Mouse (Mus musculus): ENCODE results near the gene Zfp69.

Gene Zfp69

DNA sequence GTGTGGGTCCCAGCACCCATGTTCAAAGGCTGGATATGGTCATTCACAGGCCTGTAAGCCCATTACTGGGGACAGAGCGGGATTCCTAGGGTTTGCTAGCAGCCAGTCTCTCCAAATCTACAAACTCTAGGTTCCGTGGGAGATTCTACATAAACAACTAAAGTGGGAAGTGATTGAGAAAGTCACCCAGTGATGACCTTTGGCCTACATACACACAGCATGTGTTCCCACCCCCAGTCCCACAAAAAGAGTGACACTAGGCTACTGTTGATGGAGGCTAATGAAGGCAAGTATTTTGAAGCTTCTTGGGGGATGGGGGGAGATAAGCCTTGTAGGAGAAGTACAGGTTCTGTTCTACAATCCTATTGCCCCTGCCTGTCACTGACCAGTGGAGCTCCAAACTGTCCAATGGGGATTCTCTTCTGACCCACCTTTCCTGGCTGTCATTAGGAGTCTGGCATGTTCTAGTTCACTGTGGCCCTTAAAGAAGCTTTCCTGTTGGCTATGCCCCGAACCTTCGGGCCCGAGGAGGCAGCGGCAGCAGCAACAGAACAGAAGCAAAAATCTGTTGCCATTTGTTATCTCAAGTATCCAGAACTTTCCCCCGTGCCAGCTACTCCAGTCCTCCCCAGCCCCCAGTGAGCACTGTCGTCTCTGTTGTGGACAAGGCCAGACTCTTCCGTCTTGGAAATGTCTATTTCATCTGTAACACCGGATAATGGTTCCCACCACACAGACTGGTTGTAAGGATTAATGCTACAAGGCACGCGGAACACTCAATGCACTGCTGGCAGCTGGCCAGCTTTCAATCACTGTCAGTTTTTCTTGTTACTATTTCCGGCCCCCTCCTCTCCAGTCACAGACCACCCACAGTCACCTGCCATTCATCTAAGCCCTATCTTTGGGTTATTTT is 66.0 kb downstream of the Zfp69 start:
- peak; percentile 75 for DNase-seq

DNA sequence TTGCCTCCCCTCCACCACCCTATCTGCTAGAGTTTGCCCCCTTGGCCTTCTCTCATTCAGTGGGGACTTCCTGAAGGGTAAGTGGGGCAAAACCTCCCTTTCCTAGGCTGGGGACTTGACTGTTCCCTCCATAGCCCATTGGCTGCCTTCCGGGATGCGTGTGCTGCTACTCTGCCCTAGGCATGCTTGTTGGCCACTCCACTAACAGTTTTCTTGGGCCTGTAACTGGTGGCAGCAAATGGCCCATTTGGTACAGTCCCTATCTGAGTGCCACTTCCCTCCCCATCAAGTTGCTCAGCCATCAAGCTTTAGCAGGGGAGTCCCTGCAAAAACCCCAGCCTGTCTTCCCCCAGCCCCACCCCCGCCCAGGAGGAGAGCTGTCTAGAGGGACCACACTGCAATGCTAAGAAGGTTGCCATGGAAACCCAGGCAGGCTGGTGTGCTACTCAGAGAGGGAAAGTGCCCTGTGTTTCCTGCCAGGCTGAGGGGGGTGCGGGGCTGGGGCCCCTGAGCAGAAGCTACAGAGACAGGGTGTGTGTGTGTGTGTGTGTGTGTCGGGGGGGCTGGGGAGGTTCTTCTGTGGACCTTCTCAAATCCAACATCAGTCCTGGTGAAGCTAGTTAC is 69.4 kb downstream of the Zfp69 start:
- DNase-seq: peak; percentile 76

DNA sequence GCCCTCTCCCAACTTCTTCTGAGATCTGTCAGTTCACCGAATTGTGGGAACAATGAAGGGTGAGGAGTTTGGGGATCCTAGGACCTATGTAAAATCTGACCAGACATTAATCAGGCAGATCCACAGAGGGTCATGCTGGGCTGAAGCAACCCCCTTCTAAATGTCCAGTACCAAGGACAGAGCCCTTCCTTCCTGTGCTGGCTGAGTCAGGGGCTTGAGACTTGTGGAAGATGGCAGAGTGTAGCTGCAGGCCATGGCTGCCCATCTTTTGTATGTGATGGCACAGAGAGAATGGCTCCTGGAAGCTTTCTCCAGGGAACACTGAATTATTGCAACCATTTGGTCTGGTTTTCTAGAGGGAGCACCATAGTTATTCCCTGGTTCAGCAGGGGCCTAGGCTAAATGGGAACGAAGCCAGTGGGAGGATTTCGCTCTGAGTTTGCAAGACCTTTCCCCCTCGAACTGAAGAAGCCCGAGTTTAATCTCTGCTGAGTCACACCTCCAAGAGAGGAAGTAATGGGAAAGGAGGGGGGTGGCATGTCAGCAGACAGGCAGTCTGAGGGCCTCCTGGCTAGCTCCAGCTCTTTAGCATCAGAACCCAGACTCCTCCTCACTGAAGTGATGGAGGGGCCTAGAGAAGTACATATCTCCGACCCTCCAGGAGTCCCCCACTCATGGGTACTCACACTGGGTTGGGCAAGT is 70.6 kb downstream of the Zfp69 start:
- no peak for DNase-seq

All from retina, postnatal 1 day (tissue).